Mouse (Mus musculus) granulocyte monocyte progenitor cell, adult 5-6 weeks (primary cell): Measurements from ENCODE around the gene Npr2. TPM values are rescaled to one million over a fixed set of nuclear protein-coding genes. Genes with fewer than 3 reads are reported as not detected.

Experiments used
- ATAC-seq: replicated peaks from 2 replicates; pipeline ENCODE4 v1.8.0; 2016; ENCODE audit warnings: mild to moderate bottlenecking, moderate TSS enrichment, inconsistent platforms; ENCODE audit not compliant: poor library complexity, severe bottlenecking
- total RNA-seq, 2 experiments: library from RNA; stranded (forward) in 1 of 2; stranded (reverse) in 1 of 2; fragments of 200-712, 200-1000 nt in 1 of 2; fragments of >200 nt in 1 of 2; fragmentation: Nextera tagmentation in 1 of 2; gene quantifications; 2 replicates each; pipeline ENCODE4 v1.2.3; 2014 to 2017

Npr2 gene
- total RNA-seq, 2 experiments from 2014 or later, result 0.31 TPM; not detected in 1

GRCm38 (mm10) chr4:43666412-43666811, 34.7 kb downstream of the Npr2 start:
- peak; percentile 53 for ATAC-seq

DNA sequence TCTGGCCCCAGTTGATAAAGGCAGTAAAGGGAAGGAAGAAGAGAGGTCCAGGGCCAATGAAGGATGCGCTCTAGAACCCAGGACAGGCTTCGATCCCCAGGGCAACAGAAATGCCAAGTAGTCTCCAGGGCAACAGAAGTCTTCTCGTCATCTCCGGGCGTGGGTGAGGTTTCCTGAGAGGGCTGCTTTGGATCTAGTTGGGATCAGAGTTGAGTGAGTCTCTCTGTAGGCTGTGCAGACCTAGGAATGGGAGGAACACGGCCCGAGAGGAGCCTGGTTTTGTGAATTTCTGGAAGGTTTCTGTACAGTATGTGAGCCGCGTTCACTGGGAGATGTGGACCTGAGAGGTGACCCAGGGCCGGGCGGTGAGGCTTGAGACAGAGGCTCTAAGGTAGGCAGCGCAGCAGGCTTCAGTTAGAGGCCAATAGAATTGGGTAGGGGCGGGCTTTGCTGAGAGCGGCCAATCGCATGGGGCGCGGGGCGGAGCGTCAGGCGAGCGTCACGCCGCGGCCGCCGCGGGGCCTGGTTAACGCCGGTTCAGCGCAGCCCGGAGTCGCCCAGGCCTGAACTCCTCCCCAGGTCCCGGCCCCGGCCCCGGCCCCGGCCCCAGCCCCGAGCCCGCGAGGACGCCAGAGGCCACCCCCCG, 37.2 kb downstream of the Npr2 start, which contains the start of the genes Tmem8b and Fam221b:
Gene Tmem8b (plus strand): TSS at position 190 of the 646 bp plus-strand sequence.
Gene Fam221b (minus strand): TSS at position 364 of the 646 bp plus-strand sequence.
- ATAC-seq, result peak; percentile 88

GRCm38 (mm10) chr4:43669428-43669794, 37.7 kb downstream of the Npr2 start:
- ATAC-seq, result peak; percentile 47

- ATAC-seq, result peak; percentile 50
These were observed 40.3 kb downstream of the Npr2 start for GRCm38 (mm10) chr4:43672070-43672469.

GRCm38 (mm10) chr4:43673703-43674102, 42.0 kb downstream of the Npr2 start:
- no peak for ATAC-seq

DNA sequence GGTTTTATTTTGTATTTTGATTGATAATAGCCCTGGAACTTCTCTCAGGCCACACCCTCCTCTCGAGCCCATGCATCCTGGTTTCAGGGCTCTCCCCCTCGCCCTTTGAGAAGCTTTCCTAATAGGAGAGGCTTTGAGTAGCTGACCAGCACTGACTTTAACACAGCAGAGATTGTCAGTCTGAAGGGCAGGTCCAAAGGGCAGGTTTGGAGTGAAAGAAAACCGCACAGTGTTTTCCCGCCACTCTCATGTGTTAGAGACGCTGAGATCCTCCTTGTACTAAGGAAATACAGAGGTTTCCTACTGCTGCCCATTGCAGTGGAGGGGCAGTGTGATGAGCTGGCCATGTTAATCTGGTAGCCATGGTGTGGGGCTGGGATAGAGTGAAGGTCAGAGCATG, 43.2 kb downstream of the Npr2 start:
- no peak for ATAC-seq

GRCm38 (mm10) chr4:43675608-43676007, 43.9 kb downstream of the Npr2 start:
- ATAC-seq, result no peak

GRCm38 (mm10) chr4:43678541-43678940, 46.8 kb downstream of the Npr2 start:
- no peak for ATAC-seq

DNA sequence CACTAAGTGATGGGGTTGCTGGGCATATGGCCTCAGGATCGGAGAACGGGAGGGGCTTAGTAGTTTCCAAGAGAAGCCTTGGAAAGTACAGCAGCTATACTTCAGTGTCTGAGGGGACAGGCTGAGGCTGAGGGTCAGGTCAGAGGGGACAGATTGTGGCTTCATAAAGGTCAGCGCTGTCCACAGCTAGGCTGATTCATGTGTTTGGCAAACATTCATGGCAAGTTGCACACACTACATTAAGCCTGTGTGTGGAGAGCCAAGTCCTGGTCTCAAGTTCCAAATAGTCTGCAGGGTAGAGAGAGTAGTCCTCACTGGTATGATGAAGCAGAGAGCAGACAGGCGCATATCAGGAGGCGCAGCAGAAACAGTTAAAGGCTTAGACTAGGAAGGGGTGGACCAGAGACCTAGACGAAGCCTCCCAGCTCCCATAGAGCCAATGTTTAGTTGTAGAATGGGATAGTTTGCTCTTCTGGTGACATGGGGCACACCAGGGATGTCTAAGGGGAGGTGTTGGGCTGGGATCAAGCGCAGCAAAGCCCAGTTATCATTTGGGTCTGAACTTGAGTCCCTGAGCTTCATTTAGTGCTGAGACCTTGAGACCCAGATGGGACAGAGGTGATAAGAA, 47.8 kb downstream of the Npr2 start:
- ATAC-seq, result no peak

DNA sequence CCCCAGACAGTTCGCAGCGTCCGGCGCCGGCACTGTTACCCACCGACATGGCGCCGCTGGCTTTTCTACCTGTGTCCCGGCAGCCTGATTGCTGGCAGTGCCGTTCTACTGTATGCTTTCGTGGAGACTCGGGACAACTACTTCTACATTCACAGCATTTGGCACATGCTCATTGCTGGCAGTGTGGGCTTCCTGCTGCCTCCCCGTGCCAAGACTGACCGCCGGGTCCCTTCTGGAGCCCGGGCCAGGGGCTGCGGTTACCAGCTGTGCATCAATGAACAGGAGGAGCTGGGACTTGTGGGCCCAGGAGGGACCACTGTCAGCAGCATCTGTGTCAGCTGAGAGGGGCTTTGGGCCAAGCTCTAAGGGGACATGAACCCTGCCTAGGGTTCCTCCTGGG, 58.3 kb downstream of the Npr2 start:
- no peak for ATAC-seq

- ATAC-seq, result no peak
These were observed 59.3 kb downstream of the Npr2 start for GRCm38 (mm10) chr4:43691026-43691425.

DNA sequence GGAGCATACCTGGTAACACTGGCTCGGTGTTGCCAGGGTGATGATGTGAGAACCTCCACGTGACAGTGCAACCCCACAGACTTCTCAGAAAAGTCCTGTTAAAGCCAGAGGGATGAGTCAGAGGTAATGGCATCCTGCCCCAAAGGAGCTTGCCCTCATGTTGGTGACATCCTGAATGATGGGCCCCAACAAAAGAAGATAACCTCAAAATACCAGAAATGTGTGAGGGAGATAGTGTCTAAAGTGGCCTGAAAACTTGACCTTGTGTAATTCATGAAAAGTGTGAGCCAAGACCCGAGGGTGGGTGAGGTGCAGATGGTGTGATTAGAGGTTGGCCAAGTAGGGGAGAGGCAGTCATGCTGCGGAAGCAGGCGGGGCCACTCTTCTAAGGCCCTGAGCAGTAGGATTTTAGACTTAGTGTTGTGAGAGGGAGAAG, 62.1 kb downstream of the Npr2 start:
- ATAC-seq, result peak; percentile 88

DNA sequence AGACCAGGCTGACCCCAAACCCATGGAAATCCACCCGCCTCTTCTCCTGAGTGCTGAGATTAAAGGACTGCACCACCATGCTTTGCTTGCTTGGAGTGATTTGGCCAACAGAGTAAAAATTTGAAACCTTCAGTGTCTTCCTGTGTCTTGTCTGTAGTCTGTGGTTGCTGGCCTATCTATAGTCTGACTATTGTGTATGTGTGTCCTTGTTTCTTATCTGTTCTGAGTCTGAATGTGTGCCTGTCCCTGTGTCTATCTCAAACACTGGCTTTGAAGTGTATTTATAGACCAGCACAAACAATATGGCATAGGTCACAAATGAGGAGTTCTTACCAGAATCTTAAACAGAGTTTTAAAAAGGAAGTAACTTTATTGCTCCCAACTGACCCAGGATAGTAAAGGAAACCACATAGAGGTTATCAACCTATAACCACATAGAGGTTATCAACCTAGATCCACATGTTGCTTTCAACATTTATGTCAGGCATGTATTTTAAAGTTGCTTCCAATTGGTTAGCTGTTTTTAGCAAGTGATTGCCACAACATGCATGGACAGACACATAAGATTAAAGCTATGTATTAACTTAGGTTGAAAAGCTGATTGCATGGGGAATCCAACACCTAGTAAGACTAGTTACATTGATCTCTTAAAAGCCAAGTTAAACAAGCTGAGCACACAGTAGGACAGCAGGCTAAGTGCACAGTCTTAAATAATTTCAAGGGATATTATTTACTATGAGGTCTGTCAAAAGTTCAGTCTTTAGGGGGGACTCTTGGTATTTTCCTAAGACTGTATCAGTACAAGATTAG, 62.9 kb downstream of the Npr2 start:
- peak; percentile 28 for ATAC-seq

- ATAC-seq, result no peak
These were observed 63.5 kb downstream of the Npr2 start for GRCm38 (mm10) chr4:43695249-43695671.

DNA sequence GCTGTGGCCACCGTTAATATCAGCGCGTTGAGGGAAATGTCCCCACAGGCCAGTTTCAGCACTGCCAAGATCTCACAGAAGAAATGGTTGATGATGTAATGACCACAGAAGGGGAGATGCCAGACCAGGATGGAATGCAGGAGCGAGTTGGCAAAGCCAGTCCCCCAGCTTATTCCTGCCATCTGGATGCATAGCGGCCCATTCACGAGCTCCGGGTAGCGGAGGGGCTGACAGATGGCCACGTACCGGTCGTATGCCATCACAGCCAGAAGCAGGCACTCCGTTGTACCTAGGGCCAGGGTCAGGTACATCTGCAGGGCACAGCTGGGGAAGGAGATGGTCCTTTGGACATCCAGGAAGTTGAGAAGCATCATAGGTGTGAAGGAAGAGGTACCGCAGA, 64.8 kb downstream of the Npr2 start:
- ATAC-seq, result no peak

- ATAC-seq, result no peak
These were observed 69.0 kb downstream of the Npr2 start, which contains the start of gene Olfr70 for GRCm38 (mm10) chr4:43700707-43701106. Gene Olfr70, minus strand, starts transcription at chr4:43700807.

Other genes with a start within 250 kb of the Npr2 start
- 1.3 and 2.9 TPM in 2 replicates for gene Rusc2, start 250.0 kb upstream of the Npr2 start, total RNA-seq (2014; fragmentation: Nextera tagmentation)
- 1.7 and 1.9 TPM in 2 replicates for gene Rusc2, start 250.0 kb upstream of the Npr2 start, total RNA-seq (2017)
- gene Fam166b, start 202.8 kb upstream of the Npr2 start, total RNA-seq (2014; fragmentation: Nextera tagmentation), result not detected in 2 replicates
- not detected in 2 replicates for gene Fam166b, start 202.8 kb upstream of the Npr2 start, total RNA-seq (2017)
- 6.9 and 24.2 TPM in 2 replicates for gene Tesk1, start 190.0 kb upstream of the Npr2 start, total RNA-seq (2014; fragmentation: Nextera tagmentation)
- gene Tesk1, start 190.0 kb upstream of the Npr2 start, total RNA-seq (2017), result 5.9 and 7.4 TPM in 2 replicates
- 7.7 and 11.1 TPM in 2 replicates for gene Cd72, start 177.3 kb upstream of the Npr2 start, total RNA-seq (2014; fragmentation: Nextera tagmentation)
- 7.0 and 9.1 TPM in 2 replicates for gene Cd72, start 177.3 kb upstream of the Npr2 start, total RNA-seq (2017)
- not detected in 2 replicates for gene Sit1, start 148.2 kb upstream of the Npr2 start, total RNA-seq (2014; fragmentation: Nextera tagmentation)
- gene Sit1, start 148.2 kb upstream of the Npr2 start, total RNA-seq (2017), result not detected in 2 replicates
- 28.2 and 44.7 TPM in 2 replicates for gene Ccdc107, start 139.0 kb upstream of the Npr2 start, total RNA-seq (2014; fragmentation: Nextera tagmentation)
- 48.0 and 56.1 TPM in 2 replicates for gene Ccdc107, start 139.0 kb upstream of the Npr2 start, total RNA-seq (2017)
- gene Arhgef39, start 132.2 kb upstream of the Npr2 start, total RNA-seq (2014; fragmentation: Nextera tagmentation), result 52.0 and 55.5 TPM in 2 replicates
- gene Arhgef39, start 132.2 kb upstream of the Npr2 start, total RNA-seq (2017), result 63.7 and 81.2 TPM in 2 replicates
- gene Car9, start 125.0 kb upstream of the Npr2 start, total RNA-seq (2014; fragmentation: Nextera tagmentation), result 11.6 and 16.9 TPM in 2 replicates
- gene Car9, start 125.0 kb upstream of the Npr2 start, total RNA-seq (2017), result 4.1 and 7.6 TPM in 2 replicates
- 1.6 and 3.8 TPM in 2 replicates for gene Tpm2, start 108.2 kb upstream of the Npr2 start, total RNA-seq (2014; fragmentation: Nextera tagmentation)
- gene Tpm2, start 108.2 kb upstream of the Npr2 start, total RNA-seq (2017), result 2.5 and 5.2 TPM in 2 replicates
- 10.5 and 13.4 TPM in 2 replicates for gene Creb3, start 69.6 kb upstream of the Npr2 start, total RNA-seq (2014; fragmentation: Nextera tagmentation)
- 24.9 and 25.7 TPM in 2 replicates for gene Creb3, start 69.6 kb upstream of the Npr2 start, total RNA-seq (2017)
- 167 and 198 TPM in 2 replicates for gene Tln1, start 69.2 kb upstream of the Npr2 start, total RNA-seq (2014; fragmentation: Nextera tagmentation)
- gene Tln1, start 69.2 kb upstream of the Npr2 start, total RNA-seq (2017), result 251 and 299 TPM in 2 replicates
- gene Rgp1, start 53.2 kb upstream of the Npr2 start, total RNA-seq (2014; fragmentation: Nextera tagmentation), result 28.1 and 30.8 TPM in 2 replicates
- gene Rgp1, start 53.2 kb upstream of the Npr2 start, total RNA-seq (2017), result 9.9 and 10.9 TPM in 2 replicates
- 10.6 and 19.0 TPM in 2 replicates for gene Gba2, start 53.1 kb upstream of the Npr2 start, total RNA-seq (2014; fragmentation: Nextera tagmentation)
- 7.8 and 8.4 TPM in 2 replicates for gene Gba2, start 53.1 kb upstream of the Npr2 start, total RNA-seq (2017)
- gene Msmp, start 47.4 kb upstream of the Npr2 start, total RNA-seq (2014; fragmentation: Nextera tagmentation), result not detected in 2 replicates
- gene Msmp, start 47.4 kb upstream of the Npr2 start, total RNA-seq (2017), result not detected in 2 replicates
- gene Spag8, start 21.7 kb downstream of the Npr2 start, total RNA-seq (2014; fragmentation: Nextera tagmentation), result 1.3 TPM in 1 of 2 replicates, not detected in the other
- gene Spag8, start 21.7 kb downstream of the Npr2 start, total RNA-seq (2017), result not detected in 2 replicates
- 58.6 and 78.3 TPM in 2 replicates for gene Hint2, start 24.5 kb downstream of the Npr2 start, total RNA-seq (2014; fragmentation: Nextera tagmentation)
- 55.1 and 63.3 TPM in 2 replicates for gene Hint2, start 24.5 kb downstream of the Npr2 start, total RNA-seq (2017)
- gene Tmem8b, start 37.0 kb downstream of the Npr2 start, total RNA-seq (2014; fragmentation: Nextera tagmentation), result 1.9 and 4.9 TPM in 2 replicates
- gene Tmem8b, start 37.0 kb downstream of the Npr2 start, total RNA-seq (2017), result 0.46 and 0.52 TPM in 2 replicates
- not detected in 2 replicates for gene Fam221b, start 37.2 kb downstream of the Npr2 start, total RNA-seq (2014; fragmentation: Nextera tagmentation)
- 0.34 and 0.36 TPM in 2 replicates for gene Fam221b, start 37.2 kb downstream of the Npr2 start, total RNA-seq (2017)
- gene Olfr70, start 68.9 kb downstream of the Npr2 start, total RNA-seq (2014; fragmentation: Nextera tagmentation), result not detected in 2 replicates
- gene Olfr70, start 68.9 kb downstream of the Npr2 start, total RNA-seq (2017), result not detected in 2 replicates
- gene Olfr71, start 78.3 kb downstream of the Npr2 start, total RNA-seq (2014; fragmentation: Nextera tagmentation), result not detected in 2 replicates
- gene Olfr71, start 78.3 kb downstream of the Npr2 start, total RNA-seq (2017), result not detected in 2 replicates
- gene Hrct1, start 95.3 kb downstream of the Npr2 start, total RNA-seq (2014; fragmentation: Nextera tagmentation), result not detected in 2 replicates
- not detected in 2 replicates for gene Hrct1, start 95.3 kb downstream of the Npr2 start, total RNA-seq (2017)
- not detected in 2 replicates for gene Spaar, start 98.1 kb downstream of the Npr2 start, total RNA-seq (2014; fragmentation: Nextera tagmentation)
- not detected in 2 replicates for gene Spaar, start 98.1 kb downstream of the Npr2 start, total RNA-seq (2017)
- gene Olfr159, start 139.1 kb downstream of the Npr2 start, total RNA-seq (2014; fragmentation: Nextera tagmentation), result not detected in 2 replicates
- not detected in 2 replicates for gene Olfr159, start 139.1 kb downstream of the Npr2 start, total RNA-seq (2017)
- gene Olfr156, start 192.0 kb downstream of the Npr2 start, total RNA-seq (2014; fragmentation: Nextera tagmentation), result not detected in 2 replicates
- not detected in 2 replicates for gene Olfr156, start 192.0 kb downstream of the Npr2 start, total RNA-seq (2017)
- not detected in 2 replicates for gene Olfr157, start 208.3 kb downstream of the Npr2 start, total RNA-seq (2014; fragmentation: Nextera tagmentation)
- not detected in 2 replicates for gene Olfr157, start 208.3 kb downstream of the Npr2 start, total RNA-seq (2017)
- not detected in 2 replicates for gene Olfr155, start 219.6 kb downstream of the Npr2 start, total RNA-seq (2014; fragmentation: Nextera tagmentation)
- gene Olfr155, start 219.6 kb downstream of the Npr2 start, total RNA-seq (2017), result not detected in 2 replicates
- 1.3 and 5.5 TPM in 2 replicates for gene Reck, start 243.6 kb downstream of the Npr2 start, total RNA-seq (2014; fragmentation: Nextera tagmentation)
- 0.22 and 1.4 TPM in 2 replicates for gene Reck, start 243.6 kb downstream of the Npr2 start, total RNA-seq (2017)